Comparison of ENCODE assay signal across 11 mouse cellular contexts in genomic region chr11:88234789-88235188, GRCm38 (mm10). TPM values are rescaled to one million over a fixed set of nuclear protein-coding genes. Genes with fewer than 3 reads are reported as not detected.
DNase-seq lines count a peak whose midpoint lies in the region; ATAC-seq lines count a peak whose summit lies in the region.
"Had no signal": no experiment of that assay in that cellular context is flagged by ENCODE, and none has a peak within 500 bp of the region (broad histone marks: within the 10 kb centered on the region; RNA-seq: fewer than 3 reads in every experiment).

No protein-coding gene starts in this region.

- peaks cover 80% of the 10 kb centered on the region for H3K4me1 ChIP-seq in hindbrain, embryonic 10.5 days (replicated peaks)
- peaks cover 20% of the 10 kb centered on the region for H3K4me1 ChIP-seq in hindbrain, embryonic 16.5 days (ENCODE audit: control insufficient read depth, insufficient read depth, low read depth, low read length)
- peaks cover 55% of the 10 kb centered on the region for H3K4me1 ChIP-seq in neural tube, embryonic 12.5 days
- H3K4me1 ChIP-seq in neural tube, embryonic 15.5 days, result peaks cover 35% of the 10 kb centered on the region
- peaks cover 12% of the 10 kb centered on the region for H3K4me1 ChIP-seq in intestine, embryonic 15.5 days (replicated peaks)
- peaks cover 16% of the 10 kb centered on the region for H3K4me1 ChIP-seq in stomach, embryonic 15.5 days

- no peak overlapping the region for H3K9ac ChIP-seq in hindbrain, embryonic 16.5 days (ENCODE audit: low read depth, low read length)
- no peak overlapping the region for H3K9ac ChIP-seq in neural tube, embryonic 12.5 days
- no peak overlapping the region for H3K9ac ChIP-seq in neural tube, embryonic 15.5 days (replicated peaks)
- no peak overlapping the region for H3K9ac ChIP-seq in intestine, embryonic 15.5 days
- no peak overlapping the region for H3K9ac ChIP-seq in stomach, embryonic 15.5 days
- H3K9ac ChIP-seq: midbrain, embryonic 15.5 days had no signal

- no peak for DNase-seq in hindbrain, embryonic 10.5 days (ENCODE audit: low spot score)
- no peak for DNase-seq in adrenal gland, adult (ENCODE audit: inconsistent age in 2 of 2, low spot score in 1 of 2)
- no peak for DNase-seq in thymus, postnatal 25 days
- DNase-seq: right cerebral cortex, postnatal 14 days had no signal

- H3K9me3 ChIP-seq in hindbrain, embryonic 10.5 days, result no peaks in the 10 kb centered on the region
- no peaks in the 10 kb centered on the region for H3K9me3 ChIP-seq in hindbrain, embryonic 16.5 days (ENCODE audit: control insufficient read depth, low read length)
- no peaks in the 10 kb centered on the region for H3K9me3 ChIP-seq in neural tube, embryonic 12.5 days
- no peaks in the 10 kb centered on the region for H3K9me3 ChIP-seq in neural tube, embryonic 15.5 days (replicated peaks)
- no peaks in the 10 kb centered on the region for H3K9me3 ChIP-seq in intestine, embryonic 15.5 days
- no peaks in the 10 kb centered on the region for H3K9me3 ChIP-seq in stomach, embryonic 15.5 days
- H3K9me3 ChIP-seq: midbrain, embryonic 15.5 days had no signal

- H3K36me3 ChIP-seq in hindbrain, embryonic 10.5 days, result no peaks in the 10 kb centered on the region
- H3K36me3 ChIP-seq in hindbrain, embryonic 16.5 days (ENCODE audit: control insufficient read depth, insufficient read depth, low read length), result no peaks in the 10 kb centered on the region
- H3K36me3 ChIP-seq in neural tube, embryonic 12.5 days, result no peaks in the 10 kb centered on the region
- no peaks in the 10 kb centered on the region for H3K36me3 ChIP-seq in neural tube, embryonic 15.5 days
- no peaks in the 10 kb centered on the region for H3K36me3 ChIP-seq in intestine, embryonic 15.5 days
- H3K36me3 ChIP-seq in stomach, embryonic 15.5 days, result no peaks in the 10 kb centered on the region
- H3K36me3 ChIP-seq: midbrain, embryonic 15.5 days had no signal

- H3K4me2 ChIP-seq in hindbrain, embryonic 16.5 days (ENCODE audit: low read length), result no peak overlapping the region
- H3K4me2 ChIP-seq in neural tube, embryonic 12.5 days (replicated peaks), result 0 out of 2 replicates have a peak overlapping the region, but pooled peaks have one; percentile 19
- no peak overlapping the region for H3K4me2 ChIP-seq in neural tube, embryonic 15.5 days
- H3K4me2 ChIP-seq in intestine, embryonic 15.5 days (replicated peaks), result peak overlapping the region; percentile 19; the same call in 1 of the 2 replicates
- H3K4me2 ChIP-seq in stomach, embryonic 15.5 days, result peak overlapping the region; percentile 53; the same call in 1 of the 2 replicates
- H3K4me2 ChIP-seq: midbrain, embryonic 15.5 days had no signal

- WGBS in hindbrain, embryonic 10.5 days, result 34% methylated on average over 4 of the region's 4 CpGs
- 36% methylated on average over 4 of the region's 4 CpGs for WGBS in hindbrain, embryonic 16.5 days
- WGBS in neural tube, embryonic 12.5 days, result 30% methylated on average over 4 of the region's 4 CpGs
- WGBS in neural tube, embryonic 15.5 days, result 29% methylated on average over 4 of the region's 4 CpGs
- WGBS in intestine, embryonic 15.5 days, result 31% methylated on average over 4 of the region's 4 CpGs
- WGBS in stomach, embryonic 15.5 days, result 33% methylated on average over 4 of the region's 4 CpGs

- no peak overlapping the region for H3K4me3 ChIP-seq in hindbrain, embryonic 10.5 days
- H3K4me3 ChIP-seq in hindbrain, embryonic 16.5 days (ENCODE audit: low read length), result no peak overlapping the region
- H3K4me3 ChIP-seq in neural tube, embryonic 12.5 days, result no peak overlapping the region
- no peak overlapping the region for H3K4me3 ChIP-seq in neural tube, embryonic 15.5 days (replicated peaks)
- H3K4me3 ChIP-seq in intestine, embryonic 15.5 days (replicated peaks), result no peak overlapping the region
- H3K4me3 ChIP-seq in stomach, embryonic 15.5 days (replicated peaks), result no peak overlapping the region
- H3K4me3 ChIP-seq: midbrain, embryonic 15.5 days had no signal

- peak overlapping the region; percentile 83 for H3K27ac ChIP-seq in hindbrain, embryonic 10.5 days
- H3K27ac ChIP-seq in hindbrain, embryonic 16.5 days (ENCODE audit: low read depth, low read length), result no peak overlapping the region
- H3K27ac ChIP-seq in neural tube, embryonic 12.5 days, result no peak overlapping the region
- H3K27ac ChIP-seq in neural tube, embryonic 15.5 days (replicated peaks), result no peak overlapping the region
- H3K27ac ChIP-seq in intestine, embryonic 15.5 days, result no peak overlapping the region
- peak overlapping the region; percentile 4; the same call in 1 of the 2 replicates for H3K27ac ChIP-seq in stomach, embryonic 15.5 days

- ATAC-seq in hindbrain, embryonic 16.5 days, result no peak
- no peak for ATAC-seq in neural tube, embryonic 12.5 days (ENCODE audit: low FRiP score, low read depth)
- ATAC-seq in neural tube, embryonic 15.5 days (ENCODE audit: low FRiP score), result no peak
- ATAC-seq in intestine, embryonic 15.5 days, result peak; percentile 13; the same call in 1 of the 2 replicates
- no peak for ATAC-seq in stomach, embryonic 15.5 days (ENCODE audit: insufficient read depth, low FRiP score, low read depth)

- 0 out of 2 replicates have a peak, but pooled peaks cover 2% of the 10 kb centered on the region for H3K27me3 ChIP-seq in hindbrain, embryonic 10.5 days (ENCODE audit: insufficient read depth, poor library complexity, severe bottlenecking)
- H3K27me3 ChIP-seq in hindbrain, embryonic 16.5 days (replicated peaks; ENCODE audit: control insufficient read depth, insufficient read depth, low read length), result no peaks in the 10 kb centered on the region
- H3K27me3 ChIP-seq in neural tube, embryonic 12.5 days (replicated peaks), result no peaks in the 10 kb centered on the region
- no peaks in the 10 kb centered on the region for H3K27me3 ChIP-seq in neural tube, embryonic 15.5 days (replicated peaks)
- no peaks in the 10 kb centered on the region for H3K27me3 ChIP-seq in intestine, embryonic 15.5 days (replicated peaks)
- no peaks in the 10 kb centered on the region for H3K27me3 ChIP-seq in stomach, embryonic 15.5 days (replicated peaks)
- H3K27me3 ChIP-seq: midbrain, embryonic 15.5 days had no signal

RNA-seq across cellular contexts. Expression of gene Mrps23, which starts 30.6 kb away (rescaled TPM):
- 72.2 and 74.1 TPM in 2 replicates for polyA plus RNA-seq in hindbrain, embryonic 10.5 days (2016; fragmentation: Nextera tagmentation; extraction: Ambion mirVana)
- polyA plus RNA-seq in hindbrain, embryonic 16.5 days (2015; fragmentation: Nextera tagmentation; extraction: Ambion mirVana), result 61.1 and 68.8 TPM in 2 replicates
- polyA plus RNA-seq in neural tube, embryonic 12.5 days (2016; fragmentation: Nextera tagmentation; extraction: Ambion mirVana), result 70.1 and 71.6 TPM in 2 replicates
- 64.9 and 66.2 TPM in 2 replicates for polyA plus RNA-seq in neural tube, embryonic 15.5 days (2015; fragmentation: Nextera tagmentation; extraction: Ambion mirVana)
- polyA plus RNA-seq in intestine, embryonic 15.5 days (2015; fragmentation: Nextera tagmentation; extraction: Ambion mirVana), result 59.6 and 62.3 TPM in 2 replicates
- polyA plus RNA-seq in stomach, embryonic 15.5 days (2015; fragmentation: Nextera tagmentation; extraction: Ambion mirVana), result 52.8 and 59.5 TPM in 2 replicates

RNA-seq across cellular contexts. Expression of gene Ccdc182, which starts 59.1 kb away (rescaled TPM):
- polyA plus RNA-seq in hindbrain, embryonic 10.5 days (2016; fragmentation: Nextera tagmentation; extraction: Ambion mirVana), result 7.9 and 11.8 TPM in 2 replicates
- 0.13 TPM in 1 of 2 replicates, not detected in the other for polyA plus RNA-seq in hindbrain, embryonic 16.5 days (2015; fragmentation: Nextera tagmentation; extraction: Ambion mirVana)
- polyA plus RNA-seq in neural tube, embryonic 12.5 days (2016; fragmentation: Nextera tagmentation; extraction: Ambion mirVana), result 11.4 and 14.5 TPM in 2 replicates
- 0.13 and 0.15 TPM in 2 replicates for polyA plus RNA-seq in neural tube, embryonic 15.5 days (2015; fragmentation: Nextera tagmentation; extraction: Ambion mirVana)
- polyA plus RNA-seq in intestine, embryonic 15.5 days (2015; fragmentation: Nextera tagmentation; extraction: Ambion mirVana), result not detected in 2 replicates
- polyA plus RNA-seq in stomach, embryonic 15.5 days (2015; fragmentation: Nextera tagmentation; extraction: Ambion mirVana), result not detected in 2 replicates
- polyA plus RNA-seq: cortical plate, adult 2 months had no signal

Comparison
In these comparisons a context has a peak if more than half of its experiments do, and no peak if none do; other contexts are left out.
1. H3K27ac ChIP-seq: peak in hindbrain, embryonic 10.5 days (single experiment) and stomach, embryonic 15.5 days (single experiment); none in hindbrain, embryonic 16.5 days (single experiment), neural tube, embryonic 12.5 days (single experiment), neural tube, embryonic 15.5 days (single experiment) and intestine, embryonic 15.5 days (single experiment).
2. H3K4me2 ChIP-seq: peak in neural tube, embryonic 12.5 days (single experiment), intestine, embryonic 15.5 days (single experiment) and stomach, embryonic 15.5 days (single experiment); none in hindbrain, embryonic 16.5 days (single experiment) and neural tube, embryonic 15.5 days (single experiment).